Mouse (Mus musculus): Measurements from ENCODE around the gene Susd4. TPM values are rescaled to one million over a fixed set of nuclear protein-coding genes. Genes with fewer than 3 reads are reported as not detected.

Susd4 gene
- polyA plus RNA-seq, 1 experiment = not detected

DNA sequence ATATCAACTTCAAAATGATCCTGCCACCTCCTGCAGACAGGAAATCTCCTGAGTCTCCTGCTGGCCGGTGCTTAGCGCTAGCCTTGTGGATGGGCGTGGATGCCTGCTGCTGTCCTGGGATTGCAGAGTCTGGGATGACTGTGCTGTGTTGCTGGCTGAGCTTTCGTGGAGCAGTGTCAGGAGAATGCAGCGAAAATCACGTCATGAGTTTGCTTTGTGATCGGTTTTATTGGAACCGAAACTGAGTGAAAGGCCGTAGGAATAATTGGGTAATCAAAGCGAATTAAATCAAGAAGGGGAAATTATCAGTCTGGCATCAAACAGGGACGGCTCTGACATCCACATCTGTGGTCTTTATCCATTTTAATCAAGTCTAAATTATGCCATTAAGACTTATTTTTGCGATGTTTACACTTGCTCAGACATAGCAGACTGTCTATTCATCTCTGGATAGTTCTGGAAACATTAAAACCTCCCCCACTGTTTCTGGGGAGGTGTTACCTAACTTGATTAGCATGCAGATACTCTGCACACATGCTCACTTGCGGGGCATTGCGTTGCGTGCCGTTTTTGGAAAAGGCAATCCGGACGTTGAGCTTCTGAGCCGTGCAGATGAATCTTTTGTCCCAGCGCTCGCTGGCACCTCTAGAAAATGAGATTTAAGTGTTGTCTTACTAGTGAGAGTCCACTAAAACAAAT is 60.2 kb downstream of the Susd4 start:
- Histone ChIP-seq H3K4me1 (ENCODE audit: control insufficient read depth, insufficient read depth, low read length) (peaks cover 21% of the 10 kb centered on the region), H3K4me3 (ENCODE audit: insufficient read depth, low read depth, low read length) (peak overlapping the region; percentile 1; the same call in 1 of the 2 replicates), H3K27ac (ENCODE audit: insufficient read depth, low read depth, low read length) (no peak overlapping the region)
- 27% methylated on average over 21 of the region's 21 CpGs for WGBS
- TF ChIP-seq POLR2A (IDR thresholded peaks at IDR 0.05; ENCODE audit: insufficient read depth, low read depth, low read length) (no peak), CTCF (IDR thresholded peaks at IDR 0.05; ENCODE audit: insufficient read depth, low read depth, low read length) (no peak)

DNA sequence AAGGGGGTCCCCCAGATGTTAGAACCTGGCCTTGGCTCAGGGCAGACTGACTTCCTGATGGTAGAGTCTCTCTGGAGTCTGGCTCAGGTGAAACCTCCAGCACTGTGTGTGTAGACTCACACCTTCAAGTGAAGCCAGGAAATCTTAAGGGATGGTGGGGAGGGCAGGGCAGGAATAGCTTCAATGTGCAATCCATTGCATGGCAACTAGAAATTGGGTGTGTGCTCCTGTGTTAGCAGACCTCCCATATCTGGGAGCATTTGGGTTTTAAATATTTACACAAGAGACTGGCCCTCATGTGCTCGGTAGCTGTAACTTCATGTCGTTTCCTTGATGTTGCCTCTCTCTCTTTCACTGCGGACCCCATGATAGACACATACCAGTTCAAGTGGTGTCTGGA is 62.9 kb downstream of the Susd4 start:
- no peak overlapping the region for H3K4me3 ChIP-seq (ENCODE audit: insufficient read depth, low read depth, low read length)

DNA sequence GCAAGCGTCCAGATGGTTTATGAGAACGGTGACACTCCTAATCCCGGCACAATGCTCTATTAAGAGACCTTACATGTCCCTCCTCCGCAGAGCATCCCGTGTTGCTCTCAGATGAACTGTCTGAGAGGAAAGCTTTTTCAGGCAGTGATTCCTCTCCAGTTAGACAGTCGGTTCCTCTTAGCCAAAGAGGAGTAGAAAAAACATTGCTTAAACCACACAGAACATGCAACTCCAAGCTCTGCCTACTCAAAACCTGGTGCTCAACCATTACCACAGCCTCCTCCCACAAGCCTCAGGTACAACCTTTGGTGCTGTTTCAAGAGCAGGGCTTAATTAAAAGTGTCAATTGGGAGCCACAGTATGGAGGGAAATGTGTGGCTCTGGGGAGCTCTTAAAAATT is 74.4 kb downstream of the Susd4 start:
- no peak for TF ChIP-seq CTCF (IDR thresholded peaks at IDR 0.05; ENCODE audit: insufficient read depth, low read depth, low read length)
- no peak for TF ChIP-seq POLR2A (IDR thresholded peaks at IDR 0.05; ENCODE audit: insufficient read depth, low read depth, low read length)
- WGBS = 69% methylated on average over 6 of the region's 6 CpGs
- H3K27ac ChIP-seq (ENCODE audit: insufficient read depth, low read depth, low read length) = no peak overlapping the region

More for the DNA sequence above, 62.9 kb downstream of the Susd4 start:
- 88% methylated on average over 3 of the region's 3 CpGs for WGBS
- TF ChIP-seq POLR2A (IDR thresholded peaks at IDR 0.05; ENCODE audit: insufficient read depth, low read depth, low read length) = no peak
- TF ChIP-seq CTCF (IDR thresholded peaks at IDR 0.05; ENCODE audit: insufficient read depth, low read depth, low read length) = no peak
- Histone ChIP-seq H3K4me1 (ENCODE audit: control insufficient read depth, insufficient read depth, low read length) (peaks cover 15% of the 10 kb centered on the region), H3K27ac (ENCODE audit: insufficient read depth, low read depth, low read length) (no peak overlapping the region)

DNA sequence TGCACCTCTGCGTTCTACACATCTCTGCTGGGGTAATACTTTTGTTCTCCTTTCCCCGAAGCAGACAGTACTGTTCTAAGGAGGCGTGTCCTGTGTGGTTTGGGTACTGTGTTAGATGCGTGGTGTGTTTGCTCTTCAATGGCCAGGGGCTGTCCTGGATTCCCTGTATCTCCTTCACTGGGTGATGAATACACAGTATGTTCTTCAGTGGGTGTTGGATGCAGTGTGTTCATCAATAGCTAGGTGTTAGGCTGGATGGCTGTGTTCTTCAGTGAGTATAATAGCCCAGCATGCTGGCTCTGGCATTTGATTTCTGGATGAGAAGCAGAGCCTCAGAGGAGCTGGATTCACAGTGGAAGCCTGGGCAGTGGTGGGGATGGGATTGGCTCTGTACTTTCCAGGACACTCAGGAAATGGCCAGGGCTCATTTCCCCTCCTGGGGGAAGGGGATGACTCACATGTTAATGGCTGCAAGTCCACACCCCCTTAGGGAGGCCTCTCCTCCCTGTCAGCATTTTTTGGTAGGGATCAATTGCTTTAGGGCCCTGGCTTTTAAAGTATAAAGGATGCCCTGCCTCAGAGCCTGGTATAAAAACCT is 75.8 kb downstream of the Susd4 start:
- TF ChIP-seq POLR2A (IDR thresholded peaks at IDR 0.05; ENCODE audit: insufficient read depth, low read depth, low read length) (no peak), CTCF (IDR thresholded peaks at IDR 0.05; ENCODE audit: insufficient read depth, low read depth, low read length) (no peak)

More for the DNA sequence above, 74.4 kb downstream of the Susd4 start:
- no peak overlapping the region for H3K4me3 ChIP-seq (ENCODE audit: insufficient read depth, low read depth, low read length)
- H3K4me1 ChIP-seq (ENCODE audit: control insufficient read depth, insufficient read depth, low read length) = peaks cover 27% of the 10 kb centered on the region

DNA sequence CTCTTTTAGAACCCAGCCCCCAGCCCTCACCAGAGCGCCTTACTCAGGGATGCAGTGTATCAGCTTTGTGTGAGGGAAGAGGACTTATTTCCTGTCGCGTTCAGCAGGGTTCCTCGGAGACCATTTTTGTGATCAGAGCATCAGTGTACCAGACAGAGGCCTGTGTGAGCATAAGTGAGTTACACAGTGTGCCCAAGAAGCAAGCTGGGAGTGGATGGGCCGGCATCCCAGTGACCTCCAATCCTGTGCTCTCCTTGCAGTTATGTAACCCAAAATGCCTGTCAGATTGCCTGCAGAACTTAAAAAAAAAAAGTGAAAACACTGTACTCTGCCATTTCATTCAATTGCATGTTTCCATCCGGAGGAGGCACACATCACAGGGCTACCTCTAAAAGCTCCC is 76.4 kb downstream of the Susd4 start:
- 26% methylated on average over 6 of the region's 6 CpGs for WGBS
- Histone ChIP-seq H3K27ac (ENCODE audit: insufficient read depth, low read depth, low read length) (peak overlapping the region; percentile 59), H3K4me3 (ENCODE audit: insufficient read depth, low read depth, low read length) (no peak overlapping the region), H3K4me1 (ENCODE audit: control insufficient read depth, insufficient read depth, low read length) (peaks cover 27% of the 10 kb centered on the region)
- TF ChIP-seq CTCF (IDR thresholded peaks at IDR 0.05; ENCODE audit: insufficient read depth, low read depth, low read length) = no peak

More for the DNA sequence above, 75.8 kb downstream of the Susd4 start:
- peak overlapping the region; percentile 59 for H3K27ac ChIP-seq (ENCODE audit: insufficient read depth, low read depth, low read length)
- peaks cover 27% of the 10 kb centered on the region for H3K4me1 ChIP-seq (ENCODE audit: control insufficient read depth, insufficient read depth, low read length)
- WGBS = 77% methylated on average over 4 of the region's 4 CpGs
- no peak overlapping the region for H3K4me3 ChIP-seq (ENCODE audit: insufficient read depth, low read depth, low read length)

DNA sequence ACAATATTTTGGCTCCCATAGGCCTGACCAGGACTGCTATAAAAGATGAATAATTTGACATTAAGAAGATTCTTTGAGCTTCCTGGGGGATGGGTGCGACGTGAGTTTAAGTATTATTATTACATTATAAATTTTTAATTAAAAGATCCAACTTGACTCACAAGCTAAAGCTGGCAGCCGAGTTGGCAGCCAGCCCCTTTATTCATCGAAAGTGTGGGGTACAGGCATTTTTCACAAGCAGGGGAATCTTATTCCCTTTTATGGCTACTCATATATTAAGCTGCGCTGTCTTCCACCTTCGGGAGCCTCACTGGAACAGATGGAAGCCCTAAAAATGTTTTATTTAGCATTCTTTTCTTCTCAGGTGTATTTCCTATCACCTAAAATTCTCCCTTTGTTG is 76.9 kb downstream of the Susd4 start:
- Histone ChIP-seq H3K4me3 (ENCODE audit: insufficient read depth, low read depth, low read length) (no peak overlapping the region), H3K27ac (ENCODE audit: insufficient read depth, low read depth, low read length) (peak overlapping the region; percentile 58; the same call in 1 of the 2 replicates), H3K4me1 (ENCODE audit: control insufficient read depth, insufficient read depth, low read length) (peaks cover 27% of the 10 kb centered on the region)
- WGBS = 46% methylated on average over 6 of the region's 6 CpGs
- TF ChIP-seq POLR2A (IDR thresholded peaks at IDR 0.05; ENCODE audit: insufficient read depth, low read depth, low read length) = no peak
- TF ChIP-seq CTCF (IDR thresholded peaks at IDR 0.05; ENCODE audit: insufficient read depth, low read depth, low read length) = no peak

DNA sequence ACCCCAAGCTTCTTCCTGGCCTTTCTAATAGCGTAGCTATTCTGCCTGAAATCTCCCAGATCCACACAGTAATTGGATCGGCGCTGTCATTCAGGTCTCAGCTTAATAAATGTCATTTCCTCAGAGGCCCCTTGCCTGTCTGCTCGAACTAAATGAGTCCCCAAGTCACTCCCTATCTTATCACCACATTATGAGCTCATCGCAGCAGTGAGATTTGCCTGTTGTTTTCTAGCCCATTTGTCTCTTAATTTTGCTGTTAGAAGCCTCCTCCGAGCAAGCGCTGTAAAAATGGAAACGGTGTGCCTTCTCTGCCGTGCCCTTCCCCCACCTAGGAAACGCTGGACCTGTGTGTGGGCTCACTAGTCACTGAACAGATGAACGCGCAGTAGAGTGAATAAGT is 85.9 kb downstream of the Susd4 start:
- Histone ChIP-seq H3K4me1 (ENCODE audit: control insufficient read depth, insufficient read depth, low read length) (peaks cover 10% of the 10 kb centered on the region; the same call in 1 of the 2 replicates), H3K27ac (ENCODE audit: insufficient read depth, low read depth, low read length) (no peak overlapping the region), H3K4me3 (ENCODE audit: insufficient read depth, low read depth, low read length) (no peak overlapping the region)
- TF ChIP-seq POLR2A (IDR thresholded peaks at IDR 0.05; ENCODE audit: insufficient read depth, low read depth, low read length) (no peak), CTCF (IDR thresholded peaks at IDR 0.05; ENCODE audit: insufficient read depth, low read depth, low read length) (no peak)
- WGBS = 59% methylated on average over 12 of the region's 12 CpGs

DNA sequence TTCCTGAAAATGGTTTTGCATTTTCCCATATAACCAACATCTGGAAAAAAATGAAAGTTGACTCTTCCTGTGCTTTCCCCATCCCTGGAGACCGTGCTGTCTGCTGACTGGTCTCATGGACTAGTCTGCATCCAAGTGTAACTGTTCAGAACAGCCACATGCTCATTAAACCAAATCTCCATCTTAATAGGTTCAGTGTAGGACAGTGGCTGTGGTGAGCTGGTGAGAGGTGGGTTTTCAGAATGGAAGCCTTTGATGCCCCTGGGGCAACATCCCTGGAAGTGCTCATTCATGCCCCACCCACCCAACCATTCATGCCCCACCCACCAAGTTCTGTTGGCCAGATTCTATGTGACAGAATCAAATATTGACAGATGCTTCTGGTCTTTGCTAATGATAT is 86.4 kb downstream of the Susd4 start:
- H3K4me3 ChIP-seq (ENCODE audit: insufficient read depth, low read depth, low read length) = no peak overlapping the region
- 85% methylated on average over 1 of the region's 1 CpGs for WGBS
- peaks cover 10% of the 10 kb centered on the region; the same call in 1 of the 2 replicates for H3K4me1 ChIP-seq (ENCODE audit: control insufficient read depth, insufficient read depth, low read length)
- no peak for TF ChIP-seq POLR2A (IDR thresholded peaks at IDR 0.05; ENCODE audit: insufficient read depth, low read depth, low read length)
- TF ChIP-seq CTCF (IDR thresholded peaks at IDR 0.05; ENCODE audit: insufficient read depth, low read depth, low read length) = no peak
- no peak overlapping the region for H3K27ac ChIP-seq (ENCODE audit: insufficient read depth, low read depth, low read length)

DNA sequence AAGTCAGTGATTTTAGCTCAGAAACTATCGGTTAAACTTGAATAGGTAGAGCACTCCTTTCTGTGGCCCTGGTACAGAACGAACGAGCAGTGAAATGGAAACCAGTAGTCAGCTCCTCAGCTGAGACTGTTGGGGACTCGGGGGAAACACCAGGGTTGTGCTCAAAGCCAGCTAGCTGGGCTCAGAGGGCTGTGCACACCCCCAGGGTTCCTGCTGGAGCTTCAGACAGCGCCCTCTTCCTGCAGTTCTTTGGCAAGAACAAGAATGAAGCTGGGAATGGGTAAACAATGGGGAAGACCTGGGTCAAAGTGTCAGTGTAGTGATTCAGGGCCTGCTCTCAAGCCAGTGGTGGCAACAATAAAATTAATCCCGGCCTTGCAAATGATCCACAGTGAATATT is 88.5 kb downstream of the Susd4 start:
- Histone ChIP-seq H3K4me3 (ENCODE audit: insufficient read depth, low read depth, low read length) (no peak overlapping the region), H3K27ac (ENCODE audit: insufficient read depth, low read depth, low read length) (no peak overlapping the region), H3K4me1 (ENCODE audit: control insufficient read depth, insufficient read depth, low read length) (peaks cover 10% of the 10 kb centered on the region; the same call in 1 of the 2 replicates)
- no peak for TF ChIP-seq POLR2A (IDR thresholded peaks at IDR 0.05; ENCODE audit: insufficient read depth, low read depth, low read length)
- no peak for TF ChIP-seq CTCF (IDR thresholded peaks at IDR 0.05; ENCODE audit: insufficient read depth, low read depth, low read length)
- 67% methylated on average over 6 of the region's 6 CpGs for WGBS
